Mouse (Mus musculus): ENCODE data around the gene B9d1.

DNA sequence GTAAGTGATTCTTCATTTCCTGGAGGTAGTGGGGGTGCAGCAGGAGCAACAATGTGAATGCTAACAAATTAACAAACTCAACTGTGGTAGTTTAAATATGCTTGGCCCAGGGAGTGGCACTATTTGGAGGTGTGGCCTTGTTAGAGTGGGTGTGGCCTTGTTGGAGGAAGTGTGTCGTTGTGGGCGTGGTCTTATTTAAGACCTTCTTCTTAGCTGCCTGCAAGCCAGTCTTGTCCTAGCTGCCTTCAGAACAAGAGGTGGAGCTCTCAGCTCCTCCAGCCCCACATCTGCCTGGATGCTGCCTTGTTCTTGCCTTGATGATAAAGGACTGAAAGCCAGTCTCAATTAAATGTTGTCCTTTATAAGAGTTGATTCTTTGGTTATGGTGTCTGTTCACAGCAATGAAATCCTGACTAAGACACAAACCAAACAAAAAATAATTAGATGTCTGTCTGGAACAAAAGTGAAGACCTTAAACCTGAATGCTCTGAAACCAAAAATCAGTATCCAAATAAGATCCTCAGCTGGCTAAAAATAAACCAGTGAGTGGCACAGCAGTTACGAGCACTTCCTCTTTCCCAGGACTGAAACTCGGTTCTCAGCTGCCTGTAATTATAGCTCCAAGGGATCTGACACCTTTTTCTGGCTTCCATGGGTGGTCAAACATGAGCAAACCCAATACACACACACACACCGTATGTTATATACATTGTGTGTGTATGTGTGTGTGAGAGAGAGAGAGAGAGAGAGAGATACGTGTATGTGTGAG is 6.0 kb upstream of the B9d1 start:
- TF ChIP-seq CTCF (conservative IDR thresholded peaks at IDR 0.05; ENCODE audit: insufficient read depth, insufficient read length, low read depth, low read length): no peak
- no peak for TF ChIP-seq POLR2A (IDR thresholded peaks at IDR 0.05; ENCODE audit: low read depth, low read length)
